8 mouse cellular contexts compared by ENCODE assay signal in the genomic region with DNA sequence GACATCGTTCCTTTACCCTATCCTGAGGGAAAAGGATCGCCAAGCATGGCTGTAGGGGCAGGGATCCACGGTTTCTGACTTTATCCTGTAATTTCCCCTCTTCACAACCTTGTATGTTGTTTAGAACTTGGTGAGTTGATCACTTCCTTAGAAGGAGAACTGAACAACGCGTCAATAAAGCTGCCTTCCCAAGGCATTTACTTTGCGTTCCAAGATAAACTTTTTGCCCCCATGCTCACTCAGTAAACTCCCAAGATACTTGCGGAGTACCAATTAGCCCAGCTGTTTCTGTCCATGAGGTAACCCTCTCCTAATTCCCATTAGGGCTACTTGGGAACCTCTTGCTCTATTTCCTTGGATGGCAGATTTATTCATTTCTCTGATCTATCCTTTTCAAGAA. TPM values are rescaled to one million over a fixed set of nuclear protein-coding genes. Genes with fewer than 3 reads are reported as not detected.
A peak's percentile ranks its signal among the peaks of the same experiment; 100 is the strongest.
DNase-seq lines count a peak whose midpoint lies in the region; ATAC-seq and TF ChIP-seq lines count a peak whose summit lies in the region.

No protein-coding gene starts in this region.

- no peak overlapping the region for H3K9ac ChIP-seq in neural tube, embryonic 11.5 days (ENCODE audit: low read length)
- H3K9ac ChIP-seq in forebrain, embryonic 15.5 days (replicated peaks), result peak overlapping the region; percentile 64; the same call in 1 of the 2 replicates
- H3K9ac ChIP-seq in limb, embryonic 14.5 days (ENCODE audit: low read depth, low read length, severe bottlenecking), result peak overlapping the region; percentile 71
- peak overlapping the region; percentile 40 for H3K9ac ChIP-seq in stomach, embryonic 15.5 days

- no peak for ATAC-seq in neural tube, embryonic 11.5 days (ENCODE audit: insufficient read depth, low FRiP score, low TSS enrichment)
- no peak for ATAC-seq in forebrain, embryonic 15.5 days (replicated peaks)
- ATAC-seq in limb, embryonic 14.5 days (ENCODE audit: low FRiP score, low read depth), result no peak
- ATAC-seq in stomach, embryonic 15.5 days (ENCODE audit: insufficient read depth, low FRiP score, low read depth), result no peak
- no peak for ATAC-seq in inflammation-experienced regulatory T-cells, adult 6 months
- ATAC-seq in megakaryocyte progenitor cell, adult 5-6 weeks (replicated peaks; ENCODE audit: poor library complexity), result no peak

- no peak for TF ChIP-seq POLR2A in limb, embryonic 14.5 days (IDR thresholded peaks at IDR 0.05; ENCODE audit: borderline replicate concordance, extremely low read depth, insufficient read depth, insufficient read length)

- no peak for DNase-seq in neural tube, embryonic 11.5 days (ENCODE audit: low spot score)
- no peak for DNase-seq in neural tube, embryonic 10.5 days (ENCODE audit: extremely low spot score, low spot score)
- no peak for DNase-seq in limb, embryonic 14.5 days (ENCODE audit: low spot score)
- no peak for DNase-seq in embryo, embryonic 10.5 days (ENCODE audit: low spot score)

- no peaks in the 10 kb centered on the region; the same call in 1 of the 2 replicates for H3K4me1 ChIP-seq in neural tube, embryonic 11.5 days (ENCODE audit: control insufficient read depth, insufficient read depth, low read length)
- H3K4me1 ChIP-seq in forebrain, embryonic 15.5 days, result peaks cover 36% of the 10 kb centered on the region
- H3K4me1 ChIP-seq in limb, embryonic 14.5 days (ENCODE audit: control insufficient read depth, insufficient read depth, low read length), result peaks cover 10% of the 10 kb centered on the region
- H3K4me1 ChIP-seq in stomach, embryonic 15.5 days, result 0 out of 2 replicates have a peak, but pooled peaks cover 5% of the 10 kb centered on the region

- H3K9me3 ChIP-seq in neural tube, embryonic 11.5 days (ENCODE audit: control insufficient read depth, low read length), result no peaks in the 10 kb centered on the region
- no peaks in the 10 kb centered on the region for H3K9me3 ChIP-seq in forebrain, embryonic 15.5 days
- H3K9me3 ChIP-seq in limb, embryonic 14.5 days (ENCODE audit: control insufficient read depth, low read length), result no peaks in the 10 kb centered on the region
- H3K9me3 ChIP-seq in stomach, embryonic 15.5 days, result no peaks in the 10 kb centered on the region

- 55% methylated on average over 7 of the region's 7 CpGs for WGBS in neural tube, embryonic 11.5 days
- WGBS in forebrain, embryonic 15.5 days, result 62% methylated on average over 7 of the region's 7 CpGs
- WGBS in limb, embryonic 14.5 days, result 30% methylated on average over 7 of the region's 7 CpGs
- 27% methylated on average over 7 of the region's 7 CpGs for WGBS in stomach, embryonic 15.5 days

- no peaks in the 10 kb centered on the region for H3K27me3 ChIP-seq in neural tube, embryonic 11.5 days (ENCODE audit: control insufficient read depth, insufficient read depth, low read length)
- H3K27me3 ChIP-seq in forebrain, embryonic 15.5 days, result no peaks in the 10 kb centered on the region
- no peaks in the 10 kb centered on the region for H3K27me3 ChIP-seq in limb, embryonic 14.5 days (ENCODE audit: control insufficient read depth, insufficient read depth, low read length)
- H3K27me3 ChIP-seq in stomach, embryonic 15.5 days (replicated peaks), result no peaks in the 10 kb centered on the region

- peak overlapping the region; percentile 66 for H3K4me3 ChIP-seq in neural tube, embryonic 11.5 days (ENCODE audit: low read depth, low read length)
- H3K4me3 ChIP-seq in forebrain, embryonic 15.5 days, result peak overlapping the region; percentile 71
- H3K4me3 ChIP-seq in limb, embryonic 14.5 days (replicated peaks; ENCODE audit: low read length), result peak overlapping the region; percentile 71
- H3K4me3 ChIP-seq in stomach, embryonic 15.5 days (replicated peaks), result peak overlapping the region; percentile 69

- peak overlapping the region; percentile 99 for H3K4me2 ChIP-seq in neural tube, embryonic 11.5 days (ENCODE audit: low read depth)
- H3K4me2 ChIP-seq in forebrain, embryonic 15.5 days (replicated peaks), result peak overlapping the region; percentile 99
- peak overlapping the region; percentile 87 for H3K4me2 ChIP-seq in limb, embryonic 14.5 days (replicated peaks; ENCODE audit: low read depth, low read length, severe bottlenecking)
- H3K4me2 ChIP-seq in stomach, embryonic 15.5 days, result peak overlapping the region; percentile 98

- H3K27ac ChIP-seq in neural tube, embryonic 11.5 days (ENCODE audit: low read depth, low read length), result no peak overlapping the region
- peak overlapping the region; percentile 23; the same call in 1 of the 2 replicates for H3K27ac ChIP-seq in forebrain, embryonic 15.5 days (replicated peaks)
- H3K27ac ChIP-seq in limb, embryonic 14.5 days (replicated peaks; ENCODE audit: low read depth, low read length), result peak overlapping the region; percentile 83
- H3K27ac ChIP-seq in stomach, embryonic 15.5 days, result peak overlapping the region; percentile 79

- H3K36me3 ChIP-seq in neural tube, embryonic 11.5 days (ENCODE audit: control insufficient read depth, insufficient read depth, low read length), result no peaks in the 10 kb centered on the region
- no peaks in the 10 kb centered on the region for H3K36me3 ChIP-seq in forebrain, embryonic 15.5 days
- H3K36me3 ChIP-seq in limb, embryonic 14.5 days (ENCODE audit: control insufficient read depth, insufficient read depth, low read length), result peaks cover 15% of the 10 kb centered on the region
- H3K36me3 ChIP-seq in stomach, embryonic 15.5 days, result no peaks in the 10 kb centered on the region

RNA-seq across cellular contexts. Expression of gene Sema5a, which starts 0.8 kb away (rescaled TPM):
- polyA plus RNA-seq in neural tube, embryonic 11.5 days (2014; fragmentation: Nextera tagmentation; extraction: Ambion mirVana), result 10.3 and 13.1 TPM in 2 replicates
- 12.6 and 16.0 TPM in 2 replicates for polyA plus RNA-seq in forebrain, embryonic 15.5 days (2015; fragmentation: Nextera tagmentation; extraction: Ambion mirVana)
- 33.0 and 38.7 TPM in 2 replicates for polyA plus RNA-seq in limb, embryonic 14.5 days (2012; rRNA removed)
- 36.6 and 42.3 TPM in 2 replicates for polyA plus RNA-seq in limb, embryonic 14.5 days (2014; fragmentation: Nextera tagmentation; extraction: Ambion mirVana)
- 17.5 and 18.8 TPM in 2 replicates for polyA plus RNA-seq in stomach, embryonic 15.5 days (2015; fragmentation: Nextera tagmentation; extraction: Ambion mirVana)
- not detected for polyA plus RNA-seq in inflammation-experienced regulatory T-cells, adult 6 months (2017; shearing (Covaris generic))
- not detected in 2 replicates for total RNA-seq in megakaryocyte progenitor cell, adult 5-6 weeks (2015)
- total RNA-seq in megakaryocyte progenitor cell, adult 5-6 weeks (2017), result not detected in 2 replicates

Comparison
In these comparisons a context has a peak if more than half of its experiments do, and no peak if none do; other contexts are left out.
1. RNA of gene Sema5a, which starts 0.8 kb away (polyA plus RNA-seq): 33.0 to 42.3 TPM in limb, embryonic 14.5 days, 17.5 to 18.8 TPM in stomach, embryonic 15.5 days, 12.6 to 16.0 TPM in forebrain, embryonic 15.5 days and 10.3 to 13.1 TPM in neural tube, embryonic 11.5 days; not detected in inflammation-experienced regulatory T-cells, adult 6 months; every median in the first group is over 10 times any median in the second.
2. Peak in every context shown above with its lines, with median percentiles within 50 percentile points of each other: H3K4me2 ChIP-seq and H3K4me3 ChIP-seq.